Mouse (Mus musculus): ENCODE data around the gene Hdac1.
"Not testable (repeated sequence)": the region's sequence is repeated elsewhere in the genome, so short reads cannot be mapped to it uniquely, and the experiment has no call there.

Hdac1 gene

GRCm38 (mm10) chr4:129558321-129558955 lies 15.9 kb upstream of the Hdac1 start:
- peak; percentile 89 for DNase-seq (ENCODE audit: low read depth)

GRCm38 (mm10) chr4:129557256-129557808 lies 14.8 kb upstream of the Hdac1 start:
- DNase-seq (ENCODE audit: low read depth): peak; percentile 46

- peak; percentile 91 for DNase-seq (ENCODE audit: low read depth)
Observed at GRCm38 (mm10) chr4:129556532-129557223, 14.2 kb upstream of the Hdac1 start.

GRCm38 (mm10) chr4:129555862-129556531 lies 13.5 kb upstream of the Hdac1 start:
- no peak for DNase-seq (ENCODE audit: low read depth)

GRCm38 (mm10) chr4:129555421-129555861 lies 12.9 kb upstream of the Hdac1 start:
- peak; percentile 51 for DNase-seq (ENCODE audit: low read depth)

- DNase-seq (ENCODE audit: low read depth): peak; percentile 22
Observed at GRCm38 (mm10) chr4:129554512-129554911, 12.0 kb upstream of the Hdac1 start.

GRCm38 (mm10) chr4:129550295-129550694 lies 7.8 kb upstream of the Hdac1 start:
- no peak for DNase-seq (ENCODE audit: low read depth)

- DNase-seq (ENCODE audit: low read depth): peak; percentile 81
Observed at GRCm38 (mm10) chr4:129549306-129549705, 6.8 kb upstream of the Hdac1 start.

GRCm38 (mm10) chr4:129547631-129548030 lies 5.1 kb upstream of the Hdac1 start:
- not testable (repeated sequence) for DNase-seq (ENCODE audit: low read depth)

- DNase-seq (ENCODE audit: low read depth): no peak
Observed at GRCm38 (mm10) chr4:129544106-129544505, 1.6 kb upstream of the Hdac1 start.

GRCm38 (mm10) chr4:129541868-129542591 lies 483 bp downstream of the Hdac1 start:
- DNase-seq (ENCODE audit: low read depth): peak; percentile 74

GRCm38 (mm10) chr4:129540012-129540411 lies 2.5 kb downstream of the Hdac1 start:
- DNase-seq (ENCODE audit: low read depth): peak; percentile 76

- DNase-seq (ENCODE audit: low read depth): not testable (repeated sequence)
Observed at GRCm38 (mm10) chr4:129528901-129529300, 13.6 kb downstream of the Hdac1 start.

- no peak for DNase-seq (ENCODE audit: low read depth)
Observed at GRCm38 (mm10) chr4:129525889-129526288, 16.6 kb downstream of the Hdac1 start.

- no peak for DNase-seq (ENCODE audit: low read depth)
Observed at GRCm38 (mm10) chr4:129525338-129525737, 17.2 kb downstream of the Hdac1 start.

- no peak for DNase-seq (ENCODE audit: low read depth)
Observed at GRCm38 (mm10) chr4:129518519-129518918, 24.0 kb downstream of the Hdac1 start.

- DNase-seq (ENCODE audit: low read depth): no peak
Observed at GRCm38 (mm10) chr4:129516925-129517324, 25.6 kb downstream of the Hdac1 start.

GRCm38 (mm10) chr4:129514300-129514898 lies 28.1 kb downstream of the Hdac1 start:
- DNase-seq (ENCODE audit: low read depth): peak; percentile 84

- no peak for DNase-seq (ENCODE audit: low read depth)
Observed at GRCm38 (mm10) chr4:129513891-129514290, 28.6 kb downstream of the Hdac1 start.

- peak; percentile 90 for DNase-seq (ENCODE audit: low read depth)
Observed at GRCm38 (mm10) chr4:129513086-129513767, 29.3 kb downstream of the Hdac1 start, which contains the start of gene Marcksl1. TSS of gene Marcksl1 (plus strand) at chr4:129513581.
